15 mouse cellular contexts compared by ENCODE assay signal in the genomic region with DNA sequence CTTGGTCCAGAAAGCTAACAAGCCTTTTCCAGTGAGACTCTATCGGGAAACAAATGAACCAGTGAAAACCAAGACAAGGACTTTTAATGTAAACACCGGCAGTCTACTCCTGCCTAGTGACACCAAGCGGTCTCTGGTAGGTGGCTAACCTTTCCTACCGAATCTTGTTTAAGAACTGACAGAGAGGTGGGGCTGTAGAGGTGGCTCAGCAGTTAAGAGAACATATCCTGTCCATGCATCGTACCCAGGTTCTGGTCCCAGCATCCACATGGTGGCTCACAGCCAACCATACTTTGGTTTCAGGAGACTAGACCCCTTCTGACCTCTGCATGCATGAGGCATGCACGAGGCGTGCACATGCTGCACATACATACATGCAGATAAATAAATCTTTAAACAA. TPM values are rescaled to one million over a fixed set of nuclear protein-coding genes. Genes with fewer than 3 reads are reported as not detected.
"Had no signal": no experiment of that assay in that cellular context is flagged by ENCODE, and none has a peak within 500 bp of the region (broad histone marks: within the 10 kb centered on the region; RNA-seq: fewer than 3 reads in every experiment).

No protein-coding gene starts in this region.

- H3K4me3 ChIP-seq: left cerebral cortex, adult 2 months; limb, embryonic 10.5 days; liver, embryonic 12.5 days; midbrain, embryonic 13.5 days; myocyte; neural tube, embryonic 15.5 days had no signal

- ATAC-seq: intestine, postnatal 0 days; liver, embryonic 12.5 days; midbrain, embryonic 13.5 days had no signal

- H3K27ac ChIP-seq: left cerebral cortex, adult 2 months; limb, embryonic 10.5 days; liver, embryonic 12.5 days; midbrain, embryonic 13.5 days; neural tube, embryonic 15.5 days had no signal

- DNase-seq: kidney, adult 8-10 months; kidney, postnatal 25 days; right cerebral cortex, adult 18-20 months had no signal

- H3K9ac ChIP-seq: liver, embryonic 12.5 days; midbrain, embryonic 13.5 days; neural tube, embryonic 15.5 days had no signal

- H3K27me3 ChIP-seq: liver, embryonic 12.5 days; midbrain, embryonic 13.5 days; neural tube, embryonic 15.5 days had no signal

- H3K4me1 ChIP-seq: limb, embryonic 10.5 days; midbrain, embryonic 13.5 days; neural tube, embryonic 15.5 days had no signal

- H3K9me3 ChIP-seq: limb, embryonic 10.5 days; liver, embryonic 12.5 days; midbrain, embryonic 13.5 days; neural tube, embryonic 15.5 days had no signal

- H3K4me2 ChIP-seq: liver, embryonic 12.5 days; midbrain, embryonic 13.5 days; neural tube, embryonic 15.5 days had no signal

RNA-seq across cellular contexts. Expression of a gene that starts 31.7 kb away (rescaled TPM):
- polyA plus RNA-seq: intestine, postnatal 0 days; kidney, embryonic 16.5 days; limb, embryonic 10.5 days; liver, embryonic 12.5 days; liver, embryonic 16.5 days; lung, embryonic 16.5 days; midbrain, embryonic 13.5 days; myocyte; neural tube, embryonic 11.5 days; neural tube, embryonic 15.5 days; stomach, embryonic 16.5 days had no signal

RNA-seq across cellular contexts. Expression of a gene that starts 42.5 kb away (rescaled TPM):
- polyA plus RNA-seq: intestine, postnatal 0 days; kidney, embryonic 16.5 days; limb, embryonic 10.5 days; liver, embryonic 12.5 days; liver, embryonic 16.5 days; lung, embryonic 16.5 days had no signal
